Comparison of ENCODE assay signal across 21 mouse cellular contexts in the genomic region with DNA sequence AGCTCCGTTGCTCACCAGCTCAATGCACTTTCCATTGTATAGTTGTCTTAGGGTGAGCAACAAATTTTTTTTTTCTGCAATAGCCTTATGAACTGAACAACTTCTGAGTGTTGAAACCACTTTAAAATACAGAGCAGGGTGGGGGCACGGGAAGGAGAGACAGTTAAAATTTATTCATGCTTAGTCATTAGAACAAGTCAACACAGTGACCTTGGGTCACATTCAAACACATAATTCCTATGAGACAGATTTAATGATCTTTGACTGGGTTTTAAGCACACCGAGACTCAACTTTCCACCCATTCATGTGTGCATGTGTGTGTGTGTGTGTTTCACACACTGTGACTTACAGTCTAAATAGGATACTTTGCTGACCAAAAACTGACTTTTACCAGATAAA.
DNase-seq lines count a peak whose midpoint lies in the region; ATAC-seq lines count a peak whose summit lies in the region.
"Had no signal": no experiment of that assay in that cellular context is flagged by ENCODE, and none has a peak within 500 bp of the region (broad histone marks: within the 10 kb centered on the region; RNA-seq: fewer than 3 reads in every experiment).

No protein-coding gene starts in this region.

- H3K4me1 ChIP-seq in kidney, embryonic 16.5 days (ENCODE audit: insufficient read depth, low read length) = no peaks in the 10 kb centered on the region
- H3K4me1 ChIP-seq in liver, embryonic 12.5 days = no peaks in the 10 kb centered on the region
- H3K4me1 ChIP-seq: forebrain, embryonic 13.5 days; heart, embryonic 15.5 days had no signal

- no peaks in the 10 kb centered on the region for H3K9me3 ChIP-seq in kidney, embryonic 16.5 days (ENCODE audit: low read length)
- no peaks in the 10 kb centered on the region for H3K9me3 ChIP-seq in liver, embryonic 12.5 days (replicated peaks)
- H3K9me3 ChIP-seq: forebrain, embryonic 13.5 days; G1E; heart, embryonic 15.5 days; megakaryocyte, embryonic 14.5 days had no signal

- H3K27ac ChIP-seq in kidney, embryonic 16.5 days (ENCODE audit: low read length) = no peak overlapping the region
- no peak overlapping the region for H3K27ac ChIP-seq in liver, embryonic 12.5 days
- H3K27ac ChIP-seq: forebrain, embryonic 13.5 days; heart, embryonic 15.5 days; hindbrain, postnatal 0 days; stomach, postnatal 0 days had no signal

- no peak overlapping the region for H3K4me3 ChIP-seq in kidney, embryonic 16.5 days (ENCODE audit: low read length)
- no peak overlapping the region for H3K4me3 ChIP-seq in liver, embryonic 12.5 days
- H3K4me3 ChIP-seq: forebrain, embryonic 13.5 days; heart, embryonic 15.5 days; megakaryocyte, embryonic 14.5 days had no signal

- H3K27me3 ChIP-seq in kidney, embryonic 16.5 days (ENCODE audit: insufficient read depth, low read length) = no peaks in the 10 kb centered on the region
- H3K27me3 ChIP-seq in liver, embryonic 12.5 days (replicated peaks) = no peaks in the 10 kb centered on the region
- H3K27me3 ChIP-seq: heart, embryonic 15.5 days; megakaryocyte, embryonic 14.5 days had no signal

- H3K36me3 ChIP-seq in kidney, embryonic 16.5 days (ENCODE audit: insufficient read depth, low read length) = no peaks in the 10 kb centered on the region
- H3K36me3 ChIP-seq in liver, embryonic 12.5 days = no peaks in the 10 kb centered on the region
- H3K36me3 ChIP-seq: G1E; heart, embryonic 15.5 days had no signal

- H3K4me2 ChIP-seq in kidney, embryonic 16.5 days (replicated peaks; ENCODE audit: low read depth, low read length) = no peak overlapping the region
- H3K4me2 ChIP-seq in liver, embryonic 12.5 days = no peak overlapping the region
- H3K4me2 ChIP-seq: forebrain, embryonic 13.5 days; heart, embryonic 15.5 days had no signal

- 30% methylated on average over 3 of the region's 3 CpGs for WGBS in kidney, embryonic 16.5 days
- WGBS in liver, embryonic 12.5 days (ENCODE audit: insufficient replicate concordance) = 75% methylated on average over 3 of the region's 3 CpGs

- peak; percentile 76; the same call in 1 of the 2 replicates for ATAC-seq in kidney, embryonic 16.5 days (ENCODE audit: low FRiP score, low TSS enrichment)
- ATAC-seq in liver, embryonic 12.5 days = no peak
- ATAC-seq: CD4-positive, CD25-positive, alpha-beta regulatory T cell, adult 4 months; forebrain, embryonic 13.5 days; hindbrain, postnatal 0 days; intestine, postnatal 0 days; midbrain, embryonic 16.5 days had no signal

- DNase-seq in kidney, postnatal 25 days = no peak
- peak; percentile 39 for DNase-seq in R1 (ENCODE audit: low read depth, low spot score)
- DNase-seq in adrenal gland, postnatal 25 days = peak; percentile 13
- DNase-seq in mesoderm, embryonic 11.5 days (ENCODE audit: low read depth, low spot score) = peak; percentile 7
- DNase-seq in cerebellum, adult 18-20 months = no peak
- DNase-seq: cerebellum, adult 9-10 months; heart, adult 18-20 months; heart, postnatal 4 days; lung, postnatal 10 days; retina, postnatal 1 day had no signal

- H3K9ac ChIP-seq in kidney, embryonic 16.5 days (replicated peaks; ENCODE audit: low read length) = no peak overlapping the region
- no peak overlapping the region for H3K9ac ChIP-seq in liver, embryonic 12.5 days
- H3K9ac ChIP-seq: forebrain, embryonic 13.5 days; heart, embryonic 15.5 days had no signal

Comparison
In these comparisons a context has a peak if more than half of its experiments do, and no peak if none do; other contexts are left out.
1. DNase-seq: peak in R1 (single experiment), adrenal gland, postnatal 25 days (single experiment) and mesoderm, embryonic 11.5 days (single experiment); none in kidney, postnatal 25 days (0 of 2) and cerebellum, adult 18-20 months (0 of 2).